Mouse (Mus musculus) naive thymus-derived CD4-positive, alpha-beta T cell, adult 2 months (primary cell): ENCODE data around the gene Fam149a.
"Not testable (repeated sequence)": the region's sequence is repeated elsewhere in the genome, so short reads cannot be mapped to it uniquely, and the experiment has no call there.

Experiments used
- DNase-seq: peaks from one replicate; pipeline ENCODE4 v3.0.0-alpha.2; 2011; ENCODE audit warnings: low read depth

Fam149a gene

DNA sequence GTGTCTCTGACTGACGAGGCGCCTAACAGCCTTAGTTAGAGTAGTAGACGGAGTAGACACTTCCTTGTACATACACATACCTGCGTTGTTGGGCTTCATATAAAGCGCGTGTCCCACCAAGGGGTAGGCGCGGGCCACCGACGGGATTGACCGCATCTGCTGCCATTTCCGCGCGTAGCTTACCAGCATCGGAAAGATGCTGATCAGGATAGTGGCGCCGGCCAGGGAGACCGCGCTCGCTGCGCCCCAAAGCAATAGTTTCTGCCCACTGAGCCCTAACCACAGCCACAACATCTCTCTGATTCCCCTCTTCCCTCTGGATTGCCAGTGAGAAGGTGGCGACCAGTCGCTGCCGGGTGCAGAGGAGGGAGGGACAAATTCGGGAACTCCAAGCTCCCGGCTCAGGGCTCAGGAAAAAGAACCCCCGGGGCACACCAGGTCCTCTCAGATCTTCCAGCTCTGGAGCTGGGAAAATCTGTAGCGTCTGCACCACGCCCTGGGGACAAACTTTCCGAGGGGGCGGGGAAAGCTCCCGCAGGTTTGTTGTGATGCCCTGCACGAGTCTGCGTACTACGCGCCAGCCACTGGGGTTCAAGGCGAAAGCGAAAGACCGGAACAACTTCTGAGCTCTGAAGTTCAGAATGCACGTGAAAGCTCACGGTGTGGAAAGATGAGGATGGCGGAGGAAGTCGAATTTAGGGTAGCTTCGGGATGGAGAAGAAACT, 49.2 kb downstream of the Fam149a start, which contains the start of gene Cyp4v3:
Gene Cyp4v3 (minus strand): TSS at position 532 of the 725 bp plus-strand sequence.
- DNase-seq = peak; percentile 77

- no peak for DNase-seq
These were observed 51.2 kb downstream of the Fam149a start for GRCm38 (mm10) chr8:45330856-45331255.

- DNase-seq = no peak
These were observed 52.7 kb downstream of the Fam149a start for GRCm38 (mm10) chr8:45329206-45329980.

DNA sequence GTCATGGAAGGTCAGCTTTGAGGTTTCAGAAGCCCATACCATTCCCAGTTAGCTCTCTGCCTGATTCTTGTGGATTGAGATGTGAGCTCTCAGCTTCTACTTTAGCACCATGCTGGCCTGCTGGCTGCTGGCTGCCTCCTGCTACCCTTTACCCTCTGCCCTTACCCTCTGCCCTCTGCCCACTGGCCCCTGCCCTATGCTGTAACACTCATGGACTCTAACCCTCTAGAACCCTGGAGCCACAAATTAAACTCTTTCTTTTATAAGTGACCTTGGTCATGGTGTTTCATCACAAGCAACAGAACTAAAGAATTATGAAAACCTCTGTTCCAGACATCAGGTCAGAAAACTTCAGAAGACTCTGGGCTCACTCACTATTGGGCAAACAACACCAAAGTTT, 55.0 kb downstream of the Fam149a start:
- not testable (repeated sequence) for DNase-seq

GRCm38 (mm10) chr8:45324151-45324550, 57.9 kb downstream of the Fam149a start:
- DNase-seq = no peak

- no peak for DNase-seq
These were observed 60.7 kb downstream of the Fam149a start for GRCm38 (mm10) chr8:45321365-45321764.

- DNase-seq = no peak
These were observed 61.2 kb downstream of the Fam149a start for GRCm38 (mm10) chr8:45320930-45321329.

- no peak for DNase-seq
These were observed 71.1 kb downstream of the Fam149a start for GRCm38 (mm10) chr8:45310967-45311366.

GRCm38 (mm10) chr8:45308366-45308765, 73.7 kb downstream of the Fam149a start, which contains the start of gene Gm45753:
TSS of gene Gm45753 (minus strand) at chr8:45308466.
- DNase-seq = no peak

- no peak for DNase-seq
These were observed 76.6 kb downstream of the Fam149a start for GRCm38 (mm10) chr8:45305479-45305878.

GRCm38 (mm10) chr8:45304354-45304753, 77.7 kb downstream of the Fam149a start:
- no peak for DNase-seq

- DNase-seq = no peak
These were observed 79.7 kb downstream of the Fam149a start for GRCm38 (mm10) chr8:45302390-45302789.

DNA sequence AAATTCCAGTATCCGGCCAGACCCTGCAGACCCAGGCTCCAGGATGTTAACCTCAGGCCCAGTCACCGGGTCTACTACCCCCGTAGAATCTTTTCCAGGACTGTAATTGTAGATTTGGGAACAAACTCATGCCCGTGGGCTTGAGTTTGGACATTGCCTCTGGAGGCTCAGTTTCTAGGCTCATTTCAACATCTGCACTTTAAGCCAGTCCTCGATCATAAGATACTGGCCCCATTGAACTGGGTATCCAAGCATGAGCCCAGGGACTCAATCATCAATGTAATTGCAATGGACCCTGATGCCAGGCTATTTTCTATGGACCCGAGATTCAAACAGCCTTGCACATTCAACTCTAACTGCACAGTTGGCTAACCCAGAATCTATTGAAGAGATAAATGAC, 86.8 kb downstream of the Fam149a start:
- DNase-seq = no peak

GRCm38 (mm10) chr8:45294687-45295086, 87.4 kb downstream of the Fam149a start, which contains the start of gene Klkb1:
TSS of gene Klkb1 (minus strand) at chr8:45294859.
- DNase-seq = no peak

GRCm38 (mm10) chr8:45291790-45292189, 90.3 kb downstream of the Fam149a start:
- no peak for DNase-seq
